Mouse (Mus musculus): Measurements from ENCODE around the gene Hist1h2ao.

DNA sequence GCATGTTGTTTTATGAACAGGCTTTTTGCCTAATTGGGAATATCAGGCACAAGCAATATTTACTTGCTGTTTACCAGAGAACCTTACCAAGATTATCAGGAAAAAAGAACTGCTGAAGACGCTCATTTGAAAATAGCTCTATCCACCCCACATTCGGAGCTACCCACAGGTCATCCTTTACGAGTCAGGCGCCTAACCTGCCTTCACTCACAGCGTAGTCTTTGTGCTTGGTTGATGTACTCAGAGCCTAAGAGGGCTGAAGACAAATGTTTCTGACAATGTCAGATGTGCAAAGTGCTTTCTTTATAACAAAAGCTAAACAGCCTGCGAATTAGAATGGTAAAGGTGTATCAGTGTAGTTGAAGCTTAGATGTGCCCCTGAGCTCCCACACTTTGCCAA is 26.0 kb upstream of the Hist1h2ao start:
- TF ChIP-seq POLR2A (IDR thresholded peaks at IDR 0.05; ENCODE audit: insufficient read depth, low read length): no peak
- no peak for TF ChIP-seq CTCF (IDR thresholded peaks at IDR 0.05; ENCODE audit: low read depth, low read length)
